Mouse (Mus musculus) E14TG2a.4 (cell line): Measurements from ENCODE around the gene Zfp292.
"Not testable (repeated sequence)": the region's sequence is repeated elsewhere in the genome, so short reads cannot be mapped to it uniquely, and the experiment has no call there.

Source experiments
- H3K27me3 ChIP-seq: 2 replicates; pipeline ENCODE4 v1.6.1; 2014; ENCODE audit warnings: low read length, control low read depth; ENCODE audit not compliant: insufficient read depth
- H3K36me3 ChIP-seq: 2 replicates; pipeline ENCODE4 v1.6.1; 2014; ENCODE audit warnings: low read length, control low read depth; ENCODE audit not compliant: insufficient read depth
- H3K4me1 ChIP-seq: replicated peaks from 2 replicates; pipeline ENCODE4 v1.6.1; 2014; ENCODE audit warnings: low read depth, low read length, control low read depth
- H3K4me3 ChIP-seq: replicated peaks from 2 replicates; pipeline ENCODE4 v1.5.1; 2014; ENCODE audit warnings: mild to moderate bottlenecking, low read length
- H3K9me3 ChIP-seq: 2 replicates; pipeline ENCODE4 v1.6.1; 2014; ENCODE audit warnings: low read length, control low read depth
- CTCF ChIP-seq: conservative IDR thresholded peaks from 2 replicates; pipeline ENCODE4 v1.5.1; 2014; ENCODE audit warnings: low read length
- NANOG ChIP-seq: IDR thresholded peaks from 2 replicates; pipeline ENCODE4 v1.6.1; 2014; ENCODE audit warnings: borderline replicate concordance, low read length, mixed read lengths
- POU5F1 ChIP-seq: IDR thresholded peaks from 2 replicates; pipeline ENCODE4 v1.6.1; 2014; ENCODE audit warnings: low read length, borderline replicate concordance

Zfp292 gene

GRCm38 (mm10) chr4:34882818-34883217 is at the start of gene Zfp292:
Gene Zfp292 (minus strand): TSS chr4:34882960.
- Histone ChIP-seq H3K9me3 (no peaks in the 10 kb centered on the region), H3K4me1 (peaks cover 72% of the 10 kb centered on the region), H3K4me3 (peak within 1 kb of the TSS; percentile 83), H3K27me3 (peaks cover 5% of the 10 kb centered on the region; the same call in 1 of the 2 replicates), H3K36me3 (peaks cover 26% of the 10 kb centered on the region)
- TF ChIP-seq POU5F1, result no peak
- no peak for TF ChIP-seq CTCF
- no peak for TF ChIP-seq NANOG

- not testable (repeated sequence) for H3K27me3 ChIP-seq, H3K4me1 ChIP-seq, H3K36me3 ChIP-seq, H3K9me3 ChIP-seq, H3K4me3 ChIP-seq
Observed at GRCm38 (mm10) chr4:34928386-34928785, 45.6 kb upstream of the Zfp292 start.

- Histone ChIP-seq H3K9me3 (no peaks in the 10 kb centered on the region), H3K36me3 (no peaks in the 10 kb centered on the region), H3K4me3 (no peak overlapping the region), H3K27me3 (no peaks in the 10 kb centered on the region), H3K4me1 (peaks cover 19% of the 10 kb centered on the region)
- TF ChIP-seq NANOG (no peak), POU5F1 (no peak), CTCF (peak; percentile 61)
Observed at GRCm38 (mm10) chr4:34922177-34922870, 39.6 kb upstream of the Zfp292 start.

GRCm38 (mm10) chr4:34917400-34917799 is 34.6 kb upstream of the Zfp292 start:
- no peaks in the 10 kb centered on the region for H3K9me3 ChIP-seq
- TF ChIP-seq NANOG (no peak), CTCF (no peak), POU5F1 (no peak)

GRCm38 (mm10) chr4:34912171-34912570 is 29.4 kb upstream of the Zfp292 start:
- Histone ChIP-seq H3K27me3 (no peaks in the 10 kb centered on the region), H3K36me3 (no peaks in the 10 kb centered on the region), H3K4me1 (peaks cover 60% of the 10 kb centered on the region), H3K4me3 (0 out of 2 replicates have a peak overlapping the region, but pooled peaks have one; percentile 61), H3K9me3 (no peaks in the 10 kb centered on the region)
- TF ChIP-seq CTCF, result no peak
- no peak for TF ChIP-seq NANOG
- TF ChIP-seq POU5F1, result no peak

More at GRCm38 (mm10) chr4:34917400-34917799, 34.6 kb upstream of the Zfp292 start:
- Histone ChIP-seq H3K27me3 (no peaks in the 10 kb centered on the region), H3K4me1 (peaks cover 26% of the 10 kb centered on the region), H3K4me3 (no peak overlapping the region), H3K36me3 (no peaks in the 10 kb centered on the region)

GRCm38 (mm10) chr4:34911401-34911800 is 28.6 kb upstream of the Zfp292 start:
- no peaks in the 10 kb centered on the region for H3K9me3 ChIP-seq
- TF ChIP-seq POU5F1 (no peak), CTCF (no peak), NANOG (no peak; the same call in 1 of the 2 replicates)
- H3K27me3 ChIP-seq, result no peaks in the 10 kb centered on the region
- H3K4me1 ChIP-seq, result peaks cover 67% of the 10 kb centered on the region
- H3K4me3 ChIP-seq, result peak overlapping the region; percentile 61
- no peaks in the 10 kb centered on the region for H3K36me3 ChIP-seq

GRCm38 (mm10) chr4:34908127-34908526 is 25.4 kb upstream of the Zfp292 start:
- H3K27me3 ChIP-seq, result no peaks in the 10 kb centered on the region
- H3K9me3 ChIP-seq, result no peaks in the 10 kb centered on the region
- no peak overlapping the region for H3K4me3 ChIP-seq
- TF ChIP-seq POU5F1 (no peak), CTCF (no peak), NANOG (no peak)
- H3K36me3 ChIP-seq, result no peaks in the 10 kb centered on the region
- peaks cover 98% of the 10 kb centered on the region for H3K4me1 ChIP-seq

- no peak for TF ChIP-seq CTCF
- no peak for TF ChIP-seq NANOG
- no peak for TF ChIP-seq POU5F1
- Histone ChIP-seq H3K9me3 (no peaks in the 10 kb centered on the region), H3K4me1 (peaks cover 96% of the 10 kb centered on the region), H3K4me3 (peak overlapping the region; percentile 43), H3K27me3 (no peaks in the 10 kb centered on the region), H3K36me3 (no peaks in the 10 kb centered on the region)
Observed at GRCm38 (mm10) chr4:34907026-34907425, 24.3 kb upstream of the Zfp292 start.

- peaks cover 90% of the 10 kb centered on the region for H3K4me1 ChIP-seq
- TF ChIP-seq POU5F1 (no peak), CTCF (no peak), NANOG (no peak)
- no peaks in the 10 kb centered on the region for H3K27me3 ChIP-seq
Observed at GRCm38 (mm10) chr4:34906151-34906550, 23.4 kb upstream of the Zfp292 start.

More at GRCm38 (mm10) chr4:34906151-34906550, 23.4 kb upstream of the Zfp292 start:
- Histone ChIP-seq H3K4me3 (no peak overlapping the region), H3K36me3 (no peaks in the 10 kb centered on the region), H3K9me3 (no peaks in the 10 kb centered on the region)
